Mouse (Mus musculus) mouse embryonic stem cell (cell line): ENCODE results near the gene Rcan3.

ENCODE experiments used
- in situ Hi-C, 2 experiments: fragments of 300-500 bp; cut with MboI; formaldehyde crosslinking; loops; 1 replicate in 1 of 2; 3 replicates in 1 of 2; pipeline ENCODE4 v1.14.3; 2019 to 2020; ENCODE audit warnings: low sequenced_read_pairs in 2 of 2, low pct_unique_long_range_greater_than_20kb in 1 of 2, mixed read lengths in 1 of 2; ENCODE audit not compliant: unreplicated experiment in 1 of 2

The Rcan3 gene

GRCm38 (mm10) chr4:135375444-135375843 lies 58.2 kb downstream of the Rcan3 start:
- in situ Hi-C loops: no loop called here

- in situ Hi-C loops: no loop called here
Measured at GRCm38 (mm10) chr4:135373299-135373698, 60.4 kb downstream of the Rcan3 start.

DNA sequence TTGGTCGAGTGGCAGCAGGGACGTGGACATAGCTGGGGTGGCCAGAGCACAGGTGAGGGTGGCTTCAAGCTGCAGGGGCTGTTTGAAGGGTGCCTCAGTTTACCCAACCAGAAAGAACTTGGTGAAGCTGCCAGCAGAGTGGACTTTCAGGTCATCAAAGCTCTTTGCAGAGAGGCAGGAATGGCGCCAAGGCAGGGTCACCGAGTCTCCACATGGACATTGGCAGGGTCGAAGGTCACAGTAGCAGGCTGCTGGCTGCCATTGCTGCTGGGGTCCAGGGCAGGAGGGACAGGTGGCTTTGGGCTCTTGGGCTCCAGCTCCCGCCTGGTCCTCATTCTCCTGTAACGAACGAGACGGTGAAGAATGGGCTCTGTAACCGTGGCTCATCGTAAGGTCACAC lies 63.3 kb downstream of the Rcan3 start:
- in situ Hi-C loops: no loop called here

GRCm38 (mm10) chr4:135362828-135363227 lies 70.8 kb downstream of the Rcan3 start:
- in situ Hi-C loops: no loop called here
